Mouse (Mus musculus): ENCODE measurements around the gene Chchd1. TPM values are rescaled to one million over a fixed set of nuclear protein-coding genes. Genes with fewer than 3 reads are reported as not detected.

The Chchd1 gene
- total RNA-seq, 2 experiments from 2014 or later: 82.0 to 94.3 TPM

DNA sequence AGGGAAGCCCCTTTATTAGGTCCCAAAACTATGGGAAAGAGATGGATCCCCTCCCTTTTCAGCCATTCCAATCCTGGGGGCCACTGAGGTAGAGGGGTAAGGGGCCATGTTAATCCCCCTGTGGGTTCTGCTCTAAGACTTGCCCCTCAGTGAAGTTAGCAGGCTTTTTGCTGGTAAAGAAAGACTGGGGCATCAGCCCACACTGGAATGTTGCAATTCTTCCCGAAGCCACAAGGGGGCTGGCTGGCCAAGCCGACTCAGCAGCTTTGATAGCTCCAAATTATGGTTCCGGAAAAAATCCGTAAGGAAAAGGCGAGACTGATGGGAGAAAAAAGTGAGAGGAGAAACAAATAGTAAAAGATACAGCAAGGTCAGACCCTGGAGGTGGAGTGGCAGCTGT lies 21.2 kb downstream of the Chchd1 start:
- DNase-seq: peak; percentile 72 to 82

DNA sequence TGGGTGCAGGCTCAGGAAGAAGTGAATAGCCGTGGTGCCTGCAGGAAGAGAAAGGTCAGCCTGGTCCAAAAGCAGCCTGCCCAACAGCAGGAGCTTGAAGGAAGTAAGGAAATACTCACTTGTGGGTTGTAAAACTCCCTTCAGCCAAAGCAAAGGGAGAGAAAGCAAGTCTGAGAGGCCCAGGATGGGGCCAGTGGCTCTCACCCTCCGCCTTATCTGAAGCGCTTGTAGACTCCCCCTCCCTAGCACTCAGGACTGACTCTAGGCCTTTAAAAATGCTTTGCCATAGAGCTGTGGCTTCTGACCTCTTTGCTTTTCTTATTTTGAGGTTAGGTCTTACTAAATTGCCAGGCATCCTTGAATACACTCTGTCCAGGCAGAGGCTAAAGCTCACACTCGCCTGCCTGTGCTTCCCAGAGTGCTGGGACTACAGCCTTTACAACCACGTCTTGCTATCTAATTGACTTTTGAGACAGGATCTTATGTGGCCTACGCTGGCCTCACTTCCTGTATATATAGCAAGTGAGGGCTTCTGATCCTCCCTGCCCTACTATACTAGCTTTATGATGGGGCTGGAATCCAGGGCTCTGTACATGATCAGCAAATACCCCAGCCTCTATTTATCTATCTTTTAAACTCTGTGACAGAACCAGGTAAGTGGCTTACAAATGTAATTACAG lies 23.0 kb downstream of the Chchd1 start:
- DNase-seq: no peak

DNA sequence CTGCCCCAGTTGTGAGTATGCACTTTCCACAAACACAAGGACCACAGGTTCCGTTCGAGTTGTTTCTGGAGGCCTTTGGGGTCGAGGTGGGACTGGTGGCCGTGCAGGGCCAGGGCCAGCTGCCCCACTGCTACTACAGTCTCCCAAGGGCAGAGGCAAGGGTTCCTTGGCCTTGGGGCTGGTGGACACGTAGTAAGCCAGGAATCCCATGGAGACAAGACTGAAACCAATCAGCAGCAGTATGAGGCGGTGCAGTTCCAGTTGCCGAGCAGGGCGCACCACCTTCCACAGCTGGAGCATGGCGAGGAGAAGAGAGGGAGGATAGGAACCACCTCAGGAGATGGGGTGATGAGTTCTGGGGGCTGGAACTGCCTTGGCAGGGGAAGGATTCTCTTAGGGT lies 27.1 kb downstream of the Chchd1 start:
- no peak for DNase-seq

DNA sequence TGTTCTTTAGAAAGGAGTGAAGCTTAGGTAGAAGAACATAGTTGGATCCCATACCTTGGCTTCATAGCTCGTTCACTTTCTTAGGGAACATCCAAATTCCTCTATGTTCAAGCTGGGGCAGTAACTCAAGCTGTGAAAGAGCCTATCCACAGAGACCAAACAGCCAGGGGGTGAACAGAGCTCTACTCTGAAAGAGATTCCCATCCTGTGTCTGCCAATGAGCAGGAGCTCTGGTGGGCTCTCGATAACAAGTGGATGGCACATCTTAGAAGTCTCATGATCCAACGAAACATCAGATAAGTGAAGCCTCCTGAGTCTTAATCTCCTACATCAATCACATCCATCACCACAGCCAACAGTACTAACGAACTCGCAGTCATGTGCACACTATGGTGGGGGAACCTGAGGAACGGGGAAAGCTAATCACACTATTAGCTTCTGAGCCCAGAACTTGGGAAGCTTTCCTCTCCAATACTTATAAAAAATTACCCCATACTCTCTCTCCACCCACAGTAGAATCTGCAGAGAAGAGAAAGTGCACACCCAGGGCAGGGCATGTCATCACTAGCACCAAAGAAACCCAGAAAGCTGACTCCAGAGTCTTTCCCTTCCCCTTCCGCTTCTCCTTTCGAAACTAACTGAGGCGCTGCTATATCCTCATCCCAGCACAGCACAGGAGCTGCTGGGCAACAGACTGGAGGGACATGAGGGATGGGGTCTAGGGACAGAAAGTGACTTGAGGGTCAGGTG lies 28.2 kb downstream of the Chchd1 start:
- no peak for DNase-seq

DNA sequence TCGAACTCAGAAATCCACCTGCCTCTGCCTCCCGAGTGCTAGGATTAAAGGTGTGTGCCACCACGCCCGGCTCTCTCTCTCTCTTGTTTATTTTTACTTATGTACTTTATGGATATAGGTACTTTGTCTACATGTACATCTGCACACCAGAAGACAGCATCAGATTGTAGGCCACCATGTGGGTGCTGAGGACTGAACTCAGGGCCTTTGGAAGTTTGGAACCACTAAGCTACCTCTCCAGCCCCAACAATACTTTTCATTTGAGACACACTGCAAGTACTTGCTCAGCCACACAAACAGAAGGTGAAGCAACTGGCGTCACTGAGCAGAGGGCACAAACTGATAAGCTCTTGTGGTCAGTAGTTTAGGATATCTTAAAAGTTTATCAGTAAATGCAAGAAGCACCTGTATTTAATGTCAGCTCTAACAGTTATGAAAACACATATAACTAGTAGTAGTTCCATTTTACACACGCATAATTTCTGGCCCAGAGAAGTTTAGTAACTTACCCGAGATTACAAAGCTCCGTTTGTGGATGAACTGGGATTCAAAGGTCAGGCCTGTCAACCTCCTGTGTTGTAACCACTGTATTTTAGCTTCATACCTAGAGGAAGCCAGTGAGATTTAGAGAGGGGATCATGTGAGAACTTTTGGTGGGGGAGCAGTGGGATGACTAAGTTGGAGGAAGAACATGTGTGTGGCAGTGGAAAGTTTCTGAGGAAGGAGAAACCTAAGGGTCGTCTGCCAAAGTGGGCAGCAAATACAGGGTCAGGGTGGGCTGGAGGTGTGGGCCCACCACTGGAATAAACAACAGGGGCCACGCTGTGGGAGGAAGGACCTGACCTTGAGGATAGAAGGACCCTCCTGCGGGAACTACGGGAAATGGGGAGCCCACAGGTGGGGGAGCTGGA lies 30.5 kb downstream of the Chchd1 start:
- no peak for DNase-seq

DNA sequence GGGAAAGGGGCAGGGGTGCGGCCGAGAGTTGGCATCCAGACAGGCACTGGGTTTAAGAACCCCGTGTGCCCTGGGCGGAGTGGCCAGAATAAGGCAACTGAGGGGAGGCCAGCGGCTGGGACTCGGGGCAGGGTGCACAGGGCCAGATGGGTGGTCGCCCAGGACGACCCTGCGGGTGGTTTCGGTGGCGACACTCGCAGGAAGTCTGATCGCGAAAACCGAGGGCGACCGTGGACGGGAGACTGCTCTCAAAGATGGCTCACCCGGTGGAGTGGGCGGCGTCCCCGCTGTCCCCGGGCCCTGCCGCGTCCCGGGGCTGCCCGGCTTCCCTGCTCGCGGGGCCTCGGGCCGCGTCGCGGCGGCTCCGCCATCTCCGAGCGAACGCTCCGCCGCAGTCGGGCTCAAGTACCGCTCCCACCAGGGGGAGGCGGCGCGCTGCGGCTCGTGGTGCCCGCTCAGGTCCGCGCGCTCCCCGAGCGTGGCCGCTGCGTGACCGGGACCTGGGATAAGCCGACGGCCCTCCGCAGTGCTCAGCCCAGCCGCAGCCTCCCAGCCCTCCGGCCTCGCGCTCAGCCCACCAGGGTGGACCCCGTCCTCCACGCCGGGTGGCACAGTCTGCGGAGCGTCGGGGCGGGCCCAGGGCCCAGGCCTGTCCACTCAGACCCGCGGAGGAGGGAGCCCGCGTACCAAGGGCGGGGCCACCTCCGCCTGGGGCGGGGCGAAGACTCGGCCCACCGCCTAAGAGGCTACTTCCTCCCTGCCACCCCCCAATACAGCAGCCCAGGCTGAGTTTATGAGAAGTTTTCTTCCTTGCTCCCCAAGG lies 31.4 kb downstream of the Chchd1 start, which contains the start of gene Ndst2:
TSS of gene Ndst2 (minus strand) at position 611 of the 823 bp plus-strand sequence.
- peak; percentile 91 to 95 for DNase-seq

DNA sequence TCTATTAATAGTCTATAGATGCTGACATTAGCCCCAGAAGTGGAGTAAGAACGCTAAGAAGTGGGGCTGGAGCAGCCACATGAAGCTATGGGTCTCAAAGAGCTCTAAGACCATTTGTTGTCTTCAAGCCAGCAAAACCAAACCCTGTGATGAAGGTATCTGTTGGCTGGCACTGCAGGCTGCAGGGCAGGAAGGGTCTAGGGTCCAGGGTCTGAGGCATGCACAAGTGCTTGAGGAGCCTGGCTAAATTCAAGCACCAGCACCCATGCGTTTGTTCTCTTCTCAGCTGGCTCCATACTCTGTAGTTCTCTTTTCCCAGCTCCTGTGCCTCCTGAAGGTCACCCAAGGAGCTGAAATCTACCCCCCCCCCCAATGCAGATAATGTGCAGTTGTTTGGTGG lies 32.2 kb downstream of the Chchd1 start:
- DNase-seq: no peak

DNA sequence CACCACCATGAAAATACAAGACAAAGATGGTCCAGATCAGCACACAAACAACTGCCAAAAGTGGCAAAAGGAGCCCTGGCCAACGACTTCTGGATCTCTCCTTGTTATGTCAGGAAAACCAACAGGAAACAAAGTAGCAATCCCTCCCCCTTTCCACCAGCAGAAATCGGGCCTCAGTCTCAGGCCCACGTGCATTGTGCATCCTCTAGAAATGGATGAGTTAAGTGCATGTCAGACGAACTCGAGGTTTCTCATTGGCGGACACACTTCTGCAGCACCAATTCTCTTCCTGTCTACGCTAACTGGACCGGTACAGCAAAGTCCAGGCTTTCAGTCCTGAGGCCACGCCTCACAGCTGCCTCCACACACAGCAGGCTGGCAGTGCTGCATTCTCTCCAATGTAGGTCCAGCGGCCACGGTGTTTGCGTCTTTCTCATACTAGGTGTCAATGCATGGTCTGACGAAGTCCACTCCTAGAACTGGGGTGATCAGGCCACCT lies 33.1 kb downstream of the Chchd1 start:
- DNase-seq: no peak

DNA sequence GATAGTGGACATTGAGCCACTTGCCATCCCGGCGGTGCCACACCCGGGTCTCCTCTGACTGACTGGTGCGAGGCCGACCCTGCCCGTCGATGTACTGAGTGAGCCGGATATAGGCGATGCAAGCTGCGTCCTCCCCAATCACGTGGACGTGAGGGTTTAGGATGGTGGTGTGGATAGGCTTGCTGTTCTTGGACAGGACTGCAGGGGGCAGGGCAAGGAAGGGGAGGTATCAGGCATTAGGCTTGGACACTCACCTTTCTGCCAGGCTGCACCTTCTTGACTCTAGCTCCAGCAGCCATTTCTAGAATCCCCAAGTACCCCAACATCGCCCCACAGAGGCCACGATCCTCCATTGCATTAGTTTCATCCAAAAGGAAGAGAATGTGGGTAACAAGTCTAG lies 34.5 kb downstream of the Chchd1 start:
- DNase-seq: peak; percentile 58 to 69

DNA sequence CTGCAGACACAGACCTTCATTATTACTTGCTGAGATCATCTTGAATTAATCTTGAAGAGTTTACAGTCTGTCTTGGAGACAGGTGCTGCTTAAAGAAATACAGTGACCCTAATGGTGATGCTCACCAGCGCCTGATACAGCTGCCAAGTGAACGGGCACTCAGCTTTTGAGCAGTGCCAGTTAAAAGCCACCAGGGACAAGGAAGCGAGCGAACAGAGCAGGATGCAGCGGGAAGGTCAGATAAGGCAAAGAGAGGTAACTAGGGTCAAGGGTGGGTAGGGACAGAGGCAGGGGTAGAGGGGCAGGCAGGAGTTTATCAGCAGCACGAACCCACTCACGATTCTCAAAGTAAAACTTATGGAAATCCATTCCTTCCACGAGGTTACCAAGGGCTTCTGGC lies 35.7 kb downstream of the Chchd1 start:
- no peak for DNase-seq

DNA sequence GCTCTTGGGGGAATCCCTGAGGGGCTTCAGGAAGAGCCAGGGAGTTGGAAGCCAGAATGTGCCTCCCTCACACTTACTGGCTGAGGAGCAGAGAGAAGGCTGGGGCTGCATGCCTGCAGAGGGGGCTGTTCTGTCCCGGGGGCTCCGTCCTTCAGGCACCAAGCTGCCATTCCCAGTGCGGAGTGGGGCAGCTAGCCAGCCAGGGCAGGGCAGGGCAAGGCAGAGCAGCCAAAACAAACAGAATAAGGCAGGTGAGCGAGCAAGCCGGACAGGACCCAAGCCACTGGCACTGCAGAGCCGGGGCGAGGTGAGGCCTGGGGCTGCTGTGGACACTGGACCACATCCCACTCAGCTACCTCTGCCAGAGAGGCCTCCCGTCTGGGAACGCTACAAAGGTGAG lies 38.5 kb downstream of the Chchd1 start:
- no peak for DNase-seq

DNA sequence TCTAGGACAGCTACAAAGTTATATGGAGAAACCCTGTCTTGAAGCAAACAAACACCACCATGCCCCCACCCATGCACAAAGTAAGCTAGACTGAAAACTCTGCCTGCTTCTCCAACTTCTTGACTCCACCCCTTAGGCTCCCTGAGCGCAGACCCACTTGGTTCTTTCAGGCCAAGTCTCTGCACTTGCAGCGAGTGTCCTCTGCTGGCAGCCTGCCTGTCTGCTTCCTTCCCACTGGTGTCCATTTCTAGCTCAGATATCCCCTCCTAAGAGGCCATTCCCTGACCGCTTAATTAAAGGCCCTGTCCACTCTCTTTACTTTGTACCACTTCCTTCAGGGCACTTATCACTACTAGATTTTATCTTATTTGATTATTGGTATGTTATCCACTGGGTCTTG lies 40.8 kb downstream of the Chchd1 start:
- DNase-seq: no peak

DNA sequence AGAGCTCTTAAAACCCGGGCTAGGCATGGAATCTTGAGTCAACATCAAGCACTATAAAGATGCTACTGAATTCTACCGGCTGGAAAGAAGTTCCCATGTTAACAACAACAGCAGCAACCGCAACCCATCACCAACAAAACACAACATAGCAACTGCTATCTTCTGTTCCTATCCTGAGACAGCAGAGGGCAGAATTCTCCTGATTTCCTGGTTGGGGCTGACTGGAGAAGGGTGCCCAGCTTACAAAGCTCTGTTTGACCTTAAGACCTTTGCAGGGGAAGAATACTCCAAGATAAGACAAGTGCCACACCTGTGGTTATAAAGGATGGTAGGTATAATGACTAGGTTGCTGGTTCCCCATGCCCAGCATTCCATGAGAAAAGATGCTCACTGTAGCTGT lies 44.1 kb downstream of the Chchd1 start:
- no peak for DNase-seq

DNA sequence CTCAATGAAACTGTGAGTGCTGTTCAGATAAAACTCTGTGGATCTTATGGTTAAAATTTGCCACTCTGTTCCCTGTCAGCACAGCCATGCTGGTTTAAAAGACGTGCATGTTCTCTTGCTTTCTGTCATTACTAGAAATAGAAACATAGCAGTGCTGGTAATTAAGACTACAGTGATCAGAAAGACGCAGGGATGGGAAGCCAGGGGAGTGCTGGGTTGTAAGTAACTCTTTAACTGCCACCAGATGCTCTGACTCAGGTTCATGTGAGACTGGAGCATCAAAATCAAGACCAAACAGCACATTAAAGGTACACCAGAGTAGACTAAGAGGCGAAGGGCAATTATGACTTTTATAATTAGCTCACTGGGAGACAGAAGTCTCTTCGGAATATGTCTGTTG lies 45.6 kb downstream of the Chchd1 start:
- DNase-seq: no peak

DNA sequence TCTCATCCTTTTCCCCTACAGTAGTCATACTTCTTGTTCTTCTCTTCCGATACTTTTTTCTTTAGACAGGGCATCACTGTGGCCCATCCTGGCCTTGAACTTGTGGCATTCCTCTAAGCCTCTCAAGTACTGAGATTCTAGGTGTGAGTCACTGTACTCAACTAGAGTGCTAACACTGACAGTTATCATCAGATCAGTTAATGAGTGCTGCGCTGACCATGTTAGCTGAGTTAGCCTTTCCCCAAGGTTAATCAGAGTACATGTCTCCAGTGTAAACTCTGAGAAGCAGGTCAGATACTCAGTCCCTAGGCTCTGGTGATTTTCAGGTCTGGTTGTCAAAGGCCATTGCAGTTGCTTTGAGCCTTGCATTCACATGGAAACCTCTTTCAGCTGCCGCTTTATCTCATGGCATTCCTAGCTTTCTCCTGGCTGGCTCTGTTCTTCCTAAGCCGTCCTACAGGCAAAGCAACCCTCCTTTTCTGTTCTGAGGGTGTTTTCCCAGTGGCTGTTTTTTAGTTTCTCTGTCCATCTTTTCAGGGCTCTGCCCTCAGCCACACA lies 46.8 kb downstream of the Chchd1 start:
- DNase-seq: no peak

DNA sequence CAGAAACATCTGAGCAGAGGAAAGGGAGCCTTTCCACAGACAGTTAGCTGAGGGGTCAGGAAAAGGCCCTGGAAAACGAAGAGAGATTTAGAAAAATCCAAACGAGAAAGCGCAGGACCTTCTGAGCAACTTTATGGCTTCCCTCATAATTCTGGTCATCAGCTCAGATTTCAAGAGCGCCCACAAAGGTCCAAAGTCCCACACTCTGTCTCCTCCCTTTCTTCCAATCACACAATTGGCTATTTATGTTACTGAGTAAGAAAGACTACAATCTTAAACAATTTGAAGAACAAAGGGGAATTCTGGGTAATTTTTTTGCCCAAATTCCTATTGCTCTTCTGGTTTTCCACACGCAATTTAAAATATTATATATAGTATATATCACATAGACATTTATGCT lies 47.7 kb downstream of the Chchd1 start:
- DNase-seq: no peak

DNA sequence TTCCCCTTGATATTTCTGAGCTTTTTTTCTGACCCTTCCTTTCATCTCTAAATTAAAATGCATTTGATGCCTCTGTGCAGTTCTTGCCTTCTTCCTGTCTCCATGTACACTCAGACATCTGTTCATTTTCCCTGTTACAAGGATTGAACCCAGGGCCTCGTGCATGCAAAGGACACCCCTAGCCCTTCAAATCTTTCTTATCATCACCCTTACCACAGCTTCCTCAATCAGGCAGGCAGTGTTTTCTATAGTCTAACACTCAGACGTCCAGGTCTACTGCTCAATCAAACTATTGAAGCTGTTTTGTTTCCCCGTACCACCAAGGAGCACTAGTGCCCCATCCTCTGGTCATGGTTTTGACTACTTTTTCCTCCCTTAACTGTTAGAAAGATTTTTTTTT lies 51.0 kb downstream of the Chchd1 start:
- no peak for DNase-seq

Data from adrenal gland, postnatal 36 days (tissue).